Mouse (Mus musculus) C2C12 (cell line): ENCODE data around the gene Rhox7a. TPM values are rescaled to one million over a fixed set of nuclear protein-coding genes. Genes with fewer than 3 reads are reported as not detected.

ENCODE experiments used
- H3K27me3 ChIP-seq: one replicate; pipeline ENCODE4 v1.6.1; 2011; ENCODE audit not compliant: control insufficient read depth, insufficient read depth, insufficient read length
- H3K36me3 ChIP-seq: one replicate; pipeline ENCODE4 v1.6.1; 2011; ENCODE audit not compliant: control insufficient read depth, insufficient read depth
- H3K4me3 ChIP-seq: one replicate; pipeline ENCODE4 v1.5.1; 2011; ENCODE audit warnings: mild to moderate bottlenecking, control low read depth; ENCODE audit not compliant: poor library complexity, insufficient read depth, severe bottlenecking
- H3K79me2 ChIP-seq: one replicate; pipeline ENCODE4 v1.6.1; 2011; ENCODE audit not compliant: control insufficient read depth, insufficient read depth
- H3K79me3 ChIP-seq: one replicate; pipeline ENCODE4 v1.6.1; 2011; ENCODE audit warnings: low read depth, control low read depth
- H3ac ChIP-seq: one replicate; pipeline ENCODE3; 2011; ENCODE audit warnings: low read depth; ENCODE audit not compliant: control insufficient read depth, insufficient read length
- CEBPB ChIP-seq: IDR thresholded peaks from one replicate; pipeline ENCODE4 v1.6.1; 2011; ENCODE audit warnings: low read depth, mild to moderate bottlenecking, control low read depth, moderate library complexity
- CTCF ChIP-seq: IDR thresholded peaks from one replicate; pipeline ENCODE4 v1.5.1; 2011; ENCODE audit not compliant: control insufficient read depth, insufficient read depth, insufficient read length
- FOSL1 ChIP-seq: IDR thresholded peaks from one replicate; pipeline ENCODE4 v1.8.0; 2011; ENCODE audit warnings: mild to moderate bottlenecking, low read length; ENCODE audit not compliant: poor library complexity, insufficient read depth, severe bottlenecking
- MAX ChIP-seq: IDR thresholded peaks from one replicate; pipeline ENCODE4 v1.6.1; 2011; ENCODE audit warnings: mild to moderate bottlenecking, control low read depth
- MYOD1 ChIP-seq: IDR thresholded peaks from one replicate; pipeline ENCODE4 v1.6.1; 2011; ENCODE audit warnings: low read depth; ENCODE audit not compliant: control insufficient read depth, insufficient read length
- MYOG ChIP-seq: IDR thresholded peaks from one replicate; pipeline ENCODE4 v1.6.1; 2011; ENCODE audit not compliant: control insufficient read depth, insufficient read length; ENCODE audit errors: extremely low read depth
- USF1 ChIP-seq: IDR thresholded peaks from one replicate; pipeline ENCODE4 v1.6.1; 2011; ENCODE audit warnings: low read depth, mild to moderate bottlenecking, control low read depth, moderate library complexity
- polyA plus RNA-seq: library from polyadenylated mRNA; unstranded; fragments of >200 nt; fragmentation: generic; extraction: Trizol; gene quantifications from one replicate; pipeline ENCODE4 v1.2.1, GENCODE M21; 2012; ENCODE audit warnings: missing spikeins

Gene Rhox7a
- polyA plus RNA-seq, 1 experiment = not detected

DNA sequence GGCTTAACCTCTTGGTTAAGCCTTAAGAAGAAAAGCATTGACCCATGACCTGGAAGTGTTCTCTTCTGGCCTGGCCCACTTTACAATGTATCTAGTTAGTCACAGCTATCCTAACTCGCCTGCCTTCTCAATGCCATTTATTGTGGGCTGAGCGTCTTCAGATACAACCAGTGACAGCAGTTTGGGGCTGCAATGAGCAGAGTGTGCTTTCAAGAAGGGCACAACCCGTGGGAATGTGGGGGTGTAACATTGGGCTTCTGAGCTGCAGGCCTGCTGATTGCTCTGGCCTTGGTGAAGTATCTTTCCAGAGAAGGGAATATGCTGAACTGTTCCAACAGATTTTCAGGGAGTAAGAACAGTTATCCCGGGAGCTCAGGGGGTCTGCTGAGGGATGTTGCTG lies 47.4 kb downstream of the Rhox7a start, which contains the start of gene Rhox8:
TSS of gene Rhox8 (minus strand) at position 101 of the 400 bp plus-strand sequence.
- TF ChIP-seq CEBPB (no peak), MYOD1 (no peak), CTCF (no peak), MYOG (no peak), FOSL1 (no peak), USF1 (no peak), MAX (no peak)

More for the DNA sequence above, 47.4 kb downstream of the Rhox7a start, which contains the start of gene Rhox8:
- Histone ChIP-seq H3K79me2 (no peaks in the 10 kb centered on the region), H3K4me3 (no peak within 1 kb of the TSS), H3K79me3 (no peaks in the 10 kb centered on the region), H3ac (no peak within 1 kb of the TSS), H3K27me3 (no peaks in the 10 kb centered on the region), H3K36me3 (no peaks in the 10 kb centered on the region)

Other genes with a start within 250 kb of the Rhox7a start
- not detected for gene Rhox4f, start 224.0 kb upstream of the Rhox7a start, polyA plus RNA-seq
- gene Rhox3g, start 203.1 kb upstream of the Rhox7a start, polyA plus RNA-seq = not detected
- gene Rhox2g, start 188.2 kb upstream of the Rhox7a start, polyA plus RNA-seq = not detected
- gene Rhox4g, start 180.4 kb upstream of the Rhox7a start, polyA plus RNA-seq = not detected
- gene Rhox3h, start 162.9 kb upstream of the Rhox7a start, polyA plus RNA-seq = not detected
- 0.06 TPM for gene Rhox2h, start 158.4 kb upstream of the Rhox7a start, polyA plus RNA-seq
- gene Rhox5, start 26.8 kb upstream of the Rhox7a start, polyA plus RNA-seq = 2.4 TPM
- not detected for gene Rhox6, start 4.8 kb upstream of the Rhox7a start, polyA plus RNA-seq
- gene Rhox8, start 47.3 kb downstream of the Rhox7a start, polyA plus RNA-seq = not detected
- gene Rhox7b, start 65.5 kb downstream of the Rhox7a start, polyA plus RNA-seq = not detected
- gene Rhox9, start 70.1 kb downstream of the Rhox7a start, polyA plus RNA-seq = not detected
- not detected for gene Btg1-ps1, start 187.1 kb downstream of the Rhox7a start, polyA plus RNA-seq
- not detected for gene Btg1-ps2, start 211.4 kb downstream of the Rhox7a start, polyA plus RNA-seq
- gene Rhox10, start 234.8 kb downstream of the Rhox7a start, polyA plus RNA-seq = not detected